In genomic region chr8:11412450-11412849, GRCm38 (mm10) we compare ENCODE assay signal across 11 mouse cellular contexts.
DNase-seq lines count a peak whose midpoint lies in the region; ATAC-seq and TF ChIP-seq lines count a peak whose summit lies in the region.
"Had no signal": no experiment of that assay in that cellular context is flagged by ENCODE, and none has a peak within 500 bp of the region (broad histone marks: within the 10 kb centered on the region; RNA-seq: fewer than 3 reads in every experiment).

No protein-coding gene starts in this region.

- no peak for TF ChIP-seq EP300 in heart, postnatal 0 days (IDR thresholded peaks at IDR 0.05; ENCODE audit: low read depth)

- intact Hi-C loops in heart, postnatal 25 days (cut with DNase I): no loop called here
- intact Hi-C loops in left cerebral cortex, postnatal 10 days (cut with DNase I): loop anchor here (5.0 kb wide), 1 partner anchor 160 kb away; no protein-coding TSS in a partner anchor

- no peak for DNase-seq in heart, postnatal 0 days (ENCODE audit: low spot score)
- no peak for DNase-seq in heart, postnatal 25 days (ENCODE audit: low spot score)
- DNase-seq in neural tube, embryonic 10.5 days (ENCODE audit: extremely low spot score, low spot score): no peak
- peak; percentile 30 for DNase-seq in fibroblast of lung, adult 2 months (ENCODE audit: low read depth)
- DNase-seq in cerebellum, adult 11 months: no peak
- no peak for DNase-seq in left cerebral cortex, postnatal 10 days (ENCODE audit: extremely low spot score in 1 of 2, low spot score in 2 of 2)
- DNase-seq: cerebellum, adult 11-12 months; thymus, postnatal 14 days had no signal

- no peaks in the 10 kb centered on the region for H3K27me3 ChIP-seq in heart, postnatal 0 days (ENCODE audit: control insufficient read depth, insufficient read depth, low read length)
- H3K27me3 ChIP-seq in neural tube, embryonic 13.5 days: no peaks in the 10 kb centered on the region
- H3K27me3 ChIP-seq in stomach, embryonic 16.5 days (ENCODE audit: control insufficient read depth, insufficient read depth, low read length): no peaks in the 10 kb centered on the region

- peaks cover 80% of the 10 kb centered on the region for H3K36me3 ChIP-seq in heart, postnatal 0 days (replicated peaks; ENCODE audit: control insufficient read depth, insufficient read depth, low read length)
- no peaks in the 10 kb centered on the region for H3K36me3 ChIP-seq in neural tube, embryonic 13.5 days
- no peaks in the 10 kb centered on the region for H3K36me3 ChIP-seq in stomach, embryonic 16.5 days (ENCODE audit: control insufficient read depth, insufficient read depth, low read length)

- no peaks in the 10 kb centered on the region for H3K9me3 ChIP-seq in heart, postnatal 0 days (replicated peaks; ENCODE audit: control insufficient read depth, low read length)
- H3K9me3 ChIP-seq in neural tube, embryonic 13.5 days: no peaks in the 10 kb centered on the region
- no peaks in the 10 kb centered on the region for H3K9me3 ChIP-seq in stomach, embryonic 16.5 days (replicated peaks; ENCODE audit: control insufficient read depth, low read length)

- peak overlapping the region; percentile 28 for H3K27ac ChIP-seq in heart, postnatal 0 days (ENCODE audit: low read depth)
- H3K27ac ChIP-seq in neural tube, embryonic 13.5 days (replicated peaks): peak overlapping the region; percentile 57
- H3K27ac ChIP-seq in stomach, embryonic 16.5 days (ENCODE audit: low read length): peak overlapping the region; percentile 92
- H3K27ac ChIP-seq: liver, embryonic 14.5 days had no signal

- 0 out of 2 replicates have a peak, but pooled peaks cover under 1% of the 10 kb centered on the region for H3K4me1 ChIP-seq in heart, postnatal 0 days (ENCODE audit: control insufficient read depth, insufficient read depth)
- H3K4me1 ChIP-seq in neural tube, embryonic 13.5 days (replicated peaks): peaks cover 30% of the 10 kb centered on the region
- H3K4me1 ChIP-seq in stomach, embryonic 16.5 days (ENCODE audit: control insufficient read depth, insufficient read depth, low read length): peaks cover 20% of the 10 kb centered on the region

- ATAC-seq in heart, postnatal 0 days (ENCODE audit: insufficient read depth, low read depth): peak; percentile 28; the same call in 1 of the 2 replicates
- ATAC-seq in neural tube, embryonic 13.5 days (ENCODE audit: low read depth): no peak
- peak; percentile 39; the same call in 1 of the 2 replicates for ATAC-seq in stomach, embryonic 16.5 days (ENCODE audit: insufficient read depth, low FRiP score)

- 37% methylated on average over 5 of the region's 5 CpGs for WGBS in heart, postnatal 0 days
- 57% methylated on average over 5 of the region's 5 CpGs for WGBS in neural tube, embryonic 13.5 days
- 41% methylated on average over 5 of the region's 5 CpGs for WGBS in stomach, embryonic 16.5 days

- no peak overlapping the region for H3K4me3 ChIP-seq in heart, postnatal 0 days (ENCODE audit: low read depth, low read length)
- no peak overlapping the region for H3K4me3 ChIP-seq in neural tube, embryonic 13.5 days
- no peak overlapping the region for H3K4me3 ChIP-seq in stomach, embryonic 16.5 days (replicated peaks; ENCODE audit: low read length)

- no peak overlapping the region for H3K4me2 ChIP-seq in heart, postnatal 0 days (ENCODE audit: low read depth, low read length)
- no peak overlapping the region for H3K4me2 ChIP-seq in neural tube, embryonic 13.5 days
- no peak overlapping the region for H3K4me2 ChIP-seq in stomach, embryonic 16.5 days (ENCODE audit: low read depth, low read length)

- 0 out of 2 replicates have a peak, but pooled peaks have one; percentile 4 for TF ChIP-seq CTCF in heart, postnatal 0 days (IDR thresholded peaks at IDR 0.05; ENCODE audit: low read depth)

- no peak overlapping the region for H3K9ac ChIP-seq in heart, postnatal 0 days (replicated peaks; ENCODE audit: low read depth, low read length)
- no peak overlapping the region for H3K9ac ChIP-seq in neural tube, embryonic 13.5 days
- H3K9ac ChIP-seq in stomach, embryonic 16.5 days (ENCODE audit: low read length): peak overlapping the region; percentile 34
- H3K9ac ChIP-seq: liver, embryonic 14.5 days had no signal

Comparison
In these comparisons a context has a peak if more than half of its experiments do, and no peak if none do; other contexts are left out.
1. H3K27ac ChIP-seq: peak in every context shown above with its lines; median percentile 92 in stomach, embryonic 16.5 days; 57 in neural tube, embryonic 13.5 days; 28 in heart, postnatal 0 days.